Mouse (Mus musculus): ENCODE measurements around the gene Pla2g15. TPM values are rescaled to one million over a fixed set of nuclear protein-coding genes. Genes with fewer than 3 reads are reported as not detected.

The Pla2g15 gene
- total and polyA plus RNA-seq, 3 experiments: 6.9 to 8.0 (median 7.0) TPM

DNA sequence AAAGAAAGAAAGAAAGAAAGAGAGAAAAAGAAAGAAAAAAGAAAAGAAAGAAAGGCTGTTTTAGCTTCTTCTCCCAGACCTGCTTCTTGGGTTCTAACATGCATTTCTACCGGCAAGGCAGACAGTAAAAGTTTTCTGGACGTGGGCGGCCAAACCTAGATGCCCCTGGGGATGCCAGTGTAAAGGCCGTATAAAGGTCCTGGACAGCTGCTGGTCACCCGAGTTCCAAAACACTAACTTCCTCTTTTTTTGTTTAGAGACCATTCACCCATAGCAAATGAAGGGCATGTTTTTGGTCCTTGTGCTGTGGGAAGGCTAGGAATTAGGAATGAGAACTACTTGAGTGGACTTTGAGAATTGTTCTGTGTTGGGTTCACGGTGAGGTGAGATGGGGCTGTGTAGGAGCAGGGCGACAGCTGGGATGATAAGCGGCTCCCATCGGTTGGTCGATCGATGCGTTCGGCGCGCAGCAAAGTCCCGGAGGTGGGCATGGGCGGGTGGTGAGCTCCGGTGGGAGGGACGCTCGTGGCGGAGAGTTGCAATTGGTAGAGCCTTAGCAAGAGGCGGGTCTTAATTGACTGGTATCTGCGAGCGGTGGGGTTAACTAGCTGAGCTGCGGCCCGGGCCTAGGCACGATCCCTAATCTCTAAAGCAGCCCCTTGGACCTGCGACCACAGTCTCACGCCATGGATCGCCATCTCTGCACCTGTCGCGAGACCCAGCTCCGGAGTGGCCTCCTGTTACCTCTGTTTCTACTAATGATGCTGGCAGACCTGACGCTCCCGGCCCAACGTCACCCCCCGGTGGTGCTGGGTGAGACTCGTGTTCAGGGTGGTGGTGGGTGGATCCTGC is at the start of gene Pla2g15 (continued):
- no peak for TF ChIP-seq GABPA (IDR thresholded peaks at IDR 0.05; ENCODE audit: insufficient replicate concordance, low read depth, low read length)

GRCm38 (mm10) chr8:106102321-106102720 is 47.9 kb upstream of the Pla2g15 start:
- Histone ChIP-seq H3K4me1 (ENCODE audit: control insufficient read depth in 1 of 2, insufficient read depth in 2 of 2) (no peaks in the 10 kb centered on the region), H3K27me3 (replicated peaks) (no peaks in the 10 kb centered on the region), H3K4me2 (ENCODE audit: insufficient read depth, low read depth, poor library complexity, severe bottlenecking) (no peak overlapping the region), H3K4me3 (replicated peaks in 1 of 3; ENCODE audit: low read depth in 2 of 3, low read length in 2 of 3, poor library complexity in 1 of 3) (no peak overlapping the region), H3K9ac (ENCODE audit: insufficient read depth, low read depth) (no peak overlapping the region), H3K36me3 (replicated peaks in 1 of 2; ENCODE audit: control insufficient read depth in 1 of 2, insufficient read depth in 1 of 2, low read length in 1 of 2) (peaks cover 28 to 77% of the 10 kb centered on the region in 2 experiments), H3K27ac (ENCODE audit: insufficient read depth, low read depth) (no peak overlapping the region), H3K79me2 (replicated peaks; ENCODE audit: control insufficient read depth, extremely low read depth, insufficient read depth, poor library complexity, severe bottlenecking) (peaks cover 14% of the 10 kb centered on the region; the same call in 1 of the 2 replicates), H3K9me3 (replicated peaks; ENCODE audit: low read length) (no peaks in the 10 kb centered on the region)
- no peak for TF ChIP-seq BHLHE40 (IDR thresholded peaks at IDR 0.05; ENCODE audit: low read depth, low read length)
- TF ChIP-seq EP300 (IDR thresholded peaks at IDR 0.05; ENCODE audit: low read length): no peak
- no peak for TF ChIP-seq SMC3 (IDR thresholded peaks at IDR 0.05; ENCODE audit: low read depth, low read length)
- TF ChIP-seq RAD21 (IDR thresholded peaks at IDR 0.05; ENCODE audit: low read depth, low read length): no peak
- TF ChIP-seq POLR2AphosphoS2 (IDR thresholded peaks at IDR 0.05; ENCODE audit: low read depth, low read length): no peak
- no peak for TF ChIP-seq USF2 (conservative IDR thresholded peaks at IDR 0.05; ENCODE audit: low read depth, low read length)
- no peak for TF ChIP-seq KAT2A (IDR thresholded peaks at IDR 0.05; ENCODE audit: insufficient replicate concordance, low read length)
- no peak for DNase-seq (ENCODE audit: extremely low read depth)
- in situ Hi-C loops (cut with MboI; ENCODE audit: low pct_ligation_motif_present, low pct_unique_long_range_greater_than_20kb, low sequenced_read_pairs): no loop called here
- dilution Hi-C loops (cut with MboI; ENCODE audit: extremely low pct_ligation_motif_present, extremely low pct_unique_long_range_greater_than_20kb, low sequenced_read_pairs): no loop called here

DNA sequence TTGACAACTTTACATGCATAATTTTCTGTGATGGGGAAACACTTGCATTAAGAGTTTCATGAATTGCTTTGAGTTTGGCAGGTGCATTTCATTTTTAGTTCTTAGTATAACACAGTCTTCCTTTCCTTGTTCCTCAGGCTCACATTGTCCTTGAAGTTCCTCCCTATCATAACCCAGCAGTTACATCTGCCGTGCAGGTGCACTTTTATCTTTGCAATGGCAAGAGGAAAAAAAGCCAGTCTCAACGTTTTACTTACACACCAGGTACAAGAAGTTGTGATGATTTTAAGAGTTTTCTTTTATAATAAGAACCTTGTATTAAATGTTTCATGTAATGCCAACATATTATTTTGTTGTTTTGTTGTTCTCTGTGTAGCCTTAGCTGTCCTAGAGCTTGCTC is 46.3 kb upstream of the Pla2g15 start:
- in situ Hi-C loops (cut with MboI; ENCODE audit: low pct_ligation_motif_present, low pct_unique_long_range_greater_than_20kb, low sequenced_read_pairs): no loop called here

DNA sequence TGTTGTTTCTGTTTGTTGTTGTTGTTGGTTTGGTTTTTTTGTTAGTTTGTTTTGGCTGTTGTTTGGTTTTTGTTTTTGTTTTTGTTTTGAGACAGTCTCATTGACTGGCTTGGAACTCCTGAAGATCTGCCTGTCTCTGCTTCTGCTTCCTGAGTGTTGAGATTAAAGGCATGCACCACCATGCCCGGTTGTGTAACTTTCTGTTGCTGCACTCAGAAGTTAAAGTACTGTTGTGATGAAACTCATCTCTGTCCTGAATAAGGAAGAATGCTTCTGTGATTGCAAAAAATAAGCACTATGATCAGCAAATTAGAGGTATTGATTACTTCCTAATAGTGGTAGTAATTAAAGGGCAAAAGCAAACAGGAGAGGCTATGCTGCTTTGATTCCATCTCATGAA is 44.0 kb upstream of the Pla2g15 start:
- H3K27me3 ChIP-seq (replicated peaks): no peaks in the 10 kb centered on the region
- H3K4me3 ChIP-seq (replicated peaks in 1 of 3; ENCODE audit: low read depth in 2 of 3, low read length in 2 of 3, poor library complexity in 1 of 3): no peak overlapping the region
- peaks cover 17% of the 10 kb centered on the region for H3K79me2 ChIP-seq (replicated peaks; ENCODE audit: control insufficient read depth, extremely low read depth, insufficient read depth, poor library complexity, severe bottlenecking)
- DNase-seq (ENCODE audit: extremely low read depth): no peak
- no peak overlapping the region for H3K27ac ChIP-seq (ENCODE audit: insufficient read depth, low read depth)
- in situ Hi-C loops (cut with MboI; ENCODE audit: low pct_ligation_motif_present, low pct_unique_long_range_greater_than_20kb, low sequenced_read_pairs) (no loop called here), dilution Hi-C loops (cut with MboI; ENCODE audit: extremely low pct_ligation_motif_present, extremely low pct_unique_long_range_greater_than_20kb, low sequenced_read_pairs) (no loop called here)
- H3K4me2 ChIP-seq (ENCODE audit: insufficient read depth, low read depth, poor library complexity, severe bottlenecking): no peak overlapping the region
- H3K36me3 ChIP-seq (replicated peaks in 1 of 2; ENCODE audit: control insufficient read depth in 1 of 2, insufficient read depth in 1 of 2, low read length in 1 of 2): peaks cover 44 to 94% of the 10 kb centered on the region in 2 experiments
- no peaks in the 10 kb centered on the region for H3K9me3 ChIP-seq (replicated peaks; ENCODE audit: low read length)
- no peaks in the 10 kb centered on the region for H3K4me1 ChIP-seq (ENCODE audit: control insufficient read depth in 1 of 2, insufficient read depth in 2 of 2)
- TF ChIP-seq PAX5 (IDR thresholded peaks at IDR 0.05; ENCODE audit: low read length) (no peak), POLR2A (IDR thresholded peaks at IDR 0.05; ENCODE audit: low read depth, low read length) (no peak), ZMIZ1 (IDR thresholded peaks at IDR 0.05; ENCODE audit: low read depth, low read length) (no peak), TCF12 (IDR thresholded peaks at IDR 0.05; ENCODE audit: low read depth, low read length) (no peak), KAT2A (IDR thresholded peaks at IDR 0.05; ENCODE audit: insufficient replicate concordance, low read length) (no peak), SIN3A (IDR thresholded peaks at IDR 0.05; ENCODE audit: low read length) (no peak), MXI1 (IDR thresholded peaks at IDR 0.05; ENCODE audit: low read depth, low read length) (no peak), JUN (IDR thresholded peaks at IDR 0.05; ENCODE audit: insufficient read depth, low read depth, low read length) (no peak), E2F4 (IDR thresholded peaks at IDR 0.05; ENCODE audit: insufficient replicate concordance, low read depth, low read length) (no peak), ZKSCAN1 (IDR thresholded peaks at IDR 0.05; ENCODE audit: borderline replicate concordance, low read depth, low read length) (no peak), BHLHE40 (IDR thresholded peaks at IDR 0.05; ENCODE audit: low read depth, low read length) (no peak), RAD21 (IDR thresholded peaks at IDR 0.05; ENCODE audit: low read depth, low read length) (no peak), USF1 (IDR thresholded peaks at IDR 0.05; ENCODE audit: low read depth, low read length) (no peak), CTCF (conservative IDR thresholded peaks at IDR 0.05 in 1 of 2, IDR thresholded peaks at IDR 0.05 in 1 of 2; ENCODE audit: low read depth in 2 of 2, low read length in 2 of 2) (no peak), MYC (IDR thresholded peaks at IDR 0.05; ENCODE audit: low read depth, low read length) (no peak), MAX (IDR thresholded peaks at IDR 0.05; ENCODE audit: low read length) (no peak)
- no peak overlapping the region for H3K9ac ChIP-seq (ENCODE audit: insufficient read depth, low read depth)

More for the DNA sequence above, 46.3 kb upstream of the Pla2g15 start:
- no peak for TF ChIP-seq MAZ (IDR thresholded peaks at IDR 0.05; ENCODE audit: low read depth, low read length)
- TF ChIP-seq MYC (IDR thresholded peaks at IDR 0.05; ENCODE audit: low read depth, low read length): no peak
- no peak overlapping the region for H3K4me3 ChIP-seq (replicated peaks in 1 of 3; ENCODE audit: low read depth in 2 of 3, low read length in 2 of 3, poor library complexity in 1 of 3)
- H3K9ac ChIP-seq (ENCODE audit: insufficient read depth, low read depth): no peak overlapping the region
- dilution Hi-C loops (cut with MboI; ENCODE audit: extremely low pct_ligation_motif_present, extremely low pct_unique_long_range_greater_than_20kb, low sequenced_read_pairs): no loop called here
- DNase-seq (ENCODE audit: extremely low read depth): no peak
- no peak overlapping the region for H3K4me2 ChIP-seq (ENCODE audit: insufficient read depth, low read depth, poor library complexity, severe bottlenecking)
- H3K79me2 ChIP-seq (replicated peaks; ENCODE audit: control insufficient read depth, extremely low read depth, insufficient read depth, poor library complexity, severe bottlenecking): peaks cover 17% of the 10 kb centered on the region; the same call in 1 of the 2 replicates
- no peaks in the 10 kb centered on the region for H3K9me3 ChIP-seq (replicated peaks; ENCODE audit: low read length)
- H3K27me3 ChIP-seq (replicated peaks): no peaks in the 10 kb centered on the region
- H3K4me1 ChIP-seq (ENCODE audit: control insufficient read depth in 1 of 2, insufficient read depth in 2 of 2): no peaks in the 10 kb centered on the region
- peaks cover 36 to 88% of the 10 kb centered on the region in 2 experiments for H3K36me3 ChIP-seq (replicated peaks in 1 of 2; ENCODE audit: control insufficient read depth in 1 of 2, insufficient read depth in 1 of 2, low read length in 1 of 2)
- H3K27ac ChIP-seq (ENCODE audit: insufficient read depth, low read depth): no peak overlapping the region
